Mouse (Mus musculus) common myeloid progenitor, adult 5-6 weeks (primary cell): Measurements from ENCODE around the gene Gm9958. TPM values are rescaled to one million over a fixed set of nuclear protein-coding genes. Genes with fewer than 3 reads are reported as not detected.

Source experiments
- ATAC-seq: replicated peaks from 2 replicates; pipeline ENCODE4 v1.8.0; 2016; ENCODE audit warnings: low read depth, mild to moderate bottlenecking, moderate TSS enrichment, inconsistent platforms; ENCODE audit not compliant: poor library complexity, severe bottlenecking
- total RNA-seq: library from RNA; stranded (forward); fragments of 200-1000, 187-1606 nt; gene quantifications from 2 replicates; pipeline ENCODE4 v1.2.3, GENCODE M21; 2017

The Gm9958 gene
- 1.2 and 3.2 TPM in 2 replicates for total RNA-seq

- ATAC-seq = no peak
Observed at GRCm38 (mm10) chr5:90367067-90367303, at the start of gene Gm9958. Gene Gm9958 (plus strand): TSS chr5:90367204.

GRCm38 (mm10) chr5:90331071-90331470, 35.9 kb upstream of the Gm9958 start:
- 0 out of 2 replicates have a peak, but pooled peaks have one; percentile 23 for ATAC-seq

- ATAC-seq = peak; percentile 52; the same call in 1 of the 2 replicates
Observed at GRCm38 (mm10) chr5:90332478-90332877, 34.5 kb upstream of the Gm9958 start.

- peak; percentile 67 for ATAC-seq
Observed at GRCm38 (mm10) chr5:90338177-90339091, 28.6 kb upstream of the Gm9958 start.

- ATAC-seq = peak; percentile 86
Observed at GRCm38 (mm10) chr5:90339129-90339952, 27.7 kb upstream of the Gm9958 start.

- ATAC-seq = no peak
Observed at GRCm38 (mm10) chr5:90339953-90340343, 27.1 kb upstream of the Gm9958 start.

- ATAC-seq = no peak
Observed at GRCm38 (mm10) chr5:90340847-90341246, 26.2 kb upstream of the Gm9958 start.

GRCm38 (mm10) chr5:90346877-90347276, 20.1 kb upstream of the Gm9958 start:
- no peak for ATAC-seq

GRCm38 (mm10) chr5:90353552-90354317, 13.3 kb upstream of the Gm9958 start:
- ATAC-seq = no peak

- peak; percentile 31 for ATAC-seq
Observed at GRCm38 (mm10) chr5:90355824-90356223, 11.2 kb upstream of the Gm9958 start.

GRCm38 (mm10) chr5:90364526-90364925, 2.5 kb upstream of the Gm9958 start:
- peak; percentile 55 for ATAC-seq

- peak; percentile 28 for ATAC-seq
Observed at GRCm38 (mm10) chr5:90365141-90365951, 1.7 kb upstream of the Gm9958 start.

GRCm38 (mm10) chr5:90366121-90367066, 610 bp upstream of the Gm9958 start, which contains the start of gene Ankrd17:
Gene Ankrd17 (minus strand): TSS chr5:90366577.
- peak; percentile 69 for ATAC-seq

- ATAC-seq = no peak
Observed at GRCm38 (mm10) chr5:90370401-90370800, 3.4 kb downstream of the Gm9958 start.

GRCm38 (mm10) chr5:90373708-90374107, 6.7 kb downstream of the Gm9958 start:
- no peak for ATAC-seq

GRCm38 (mm10) chr5:90381458-90381857, 14.5 kb downstream of the Gm9958 start:
- ATAC-seq = no peak

GRCm38 (mm10) chr5:90383080-90383479, 16.1 kb downstream of the Gm9958 start:
- peak; percentile 95 for ATAC-seq

GRCm38 (mm10) chr5:90393764-90394163, 26.8 kb downstream of the Gm9958 start:
- ATAC-seq = no peak
